Mouse (Mus musculus) forebrain, embryonic 13.5 days (tissue): ENCODE data around the gene E130208F15Rik. TPM values are rescaled to one million over a fixed set of nuclear protein-coding genes. Genes with fewer than 3 reads are reported as not detected.

Source experiments
- ATAC-seq: fragments of 200-750 bp; cut with Nextera tagmentation; 2 replicates; pipeline ENCODE4 v1.8.0; 2017
- H3K27ac ChIP-seq: fragments of 300-500 bp; sonication (generic); 2 replicates; pipeline ENCODE4 v1.5.1; 2015; ENCODE audit warnings: inconsistent platforms, mild to moderate bottlenecking, moderate library complexity
- H3K27me3 ChIP-seq: fragments of 300-500 bp; sonication (generic); 2 replicates; pipeline ENCODE4 v1.6.1; 2015; ENCODE audit warnings: mild to moderate bottlenecking, inconsistent platforms
- H3K36me3 ChIP-seq: fragments of 300-500 bp; sonication (generic); 2 replicates; pipeline ENCODE4 v1.6.1; 2015; ENCODE audit warnings: mild to moderate bottlenecking, inconsistent platforms; ENCODE audit not compliant: poor library complexity, severe bottlenecking
- H3K4me1 ChIP-seq: fragments of 300-500 bp; sonication (generic); 2 replicates; pipeline ENCODE4 v1.6.1; 2015; ENCODE audit warnings: inconsistent platforms
- H3K4me2 ChIP-seq: fragments of 300-500 bp; sonication (generic); 2 replicates; pipeline ENCODE4 v1.6.1; 2015; ENCODE audit warnings: inconsistent platforms, mild to moderate bottlenecking, moderate library complexity
- H3K4me3 ChIP-seq: fragments of 300-500 bp; sonication (generic); 2 replicates; pipeline ENCODE4 v1.5.1; 2015; ENCODE audit warnings: mild to moderate bottlenecking, inconsistent platforms
- H3K9ac ChIP-seq: fragments of 300-500 bp; sonication (generic); 2 replicates; pipeline ENCODE4 v1.6.1; 2015; ENCODE audit warnings: mild to moderate bottlenecking, inconsistent platforms
- H3K9me3 ChIP-seq: fragments of 300-500 bp; sonication (generic); replicated peaks from 2 replicates; pipeline ENCODE4 v1.6.1; 2016; ENCODE audit warnings: inconsistent platforms
- WGBS: fragments of 180-500 bp; shearing (Covaris S2); methylation state at CpG from one replicate; pipeline ENCODE4 v1.1.7; 2015; 5-methylcytosine and 5-hydroxymethylcytosine counted together
- polyA plus RNA-seq: library from polyadenylated mRNA; unstranded; fragments of >200 nt; fragmentation: Nextera tagmentation; extraction: Ambion mirVana; gene quantifications from 2 replicates; pipeline ENCODE4 v1.2.1, GENCODE M21; 2015

E130208F15Rik gene
- polyA plus RNA-seq, 1 experiment from 2014 or later = not detected

DNA sequence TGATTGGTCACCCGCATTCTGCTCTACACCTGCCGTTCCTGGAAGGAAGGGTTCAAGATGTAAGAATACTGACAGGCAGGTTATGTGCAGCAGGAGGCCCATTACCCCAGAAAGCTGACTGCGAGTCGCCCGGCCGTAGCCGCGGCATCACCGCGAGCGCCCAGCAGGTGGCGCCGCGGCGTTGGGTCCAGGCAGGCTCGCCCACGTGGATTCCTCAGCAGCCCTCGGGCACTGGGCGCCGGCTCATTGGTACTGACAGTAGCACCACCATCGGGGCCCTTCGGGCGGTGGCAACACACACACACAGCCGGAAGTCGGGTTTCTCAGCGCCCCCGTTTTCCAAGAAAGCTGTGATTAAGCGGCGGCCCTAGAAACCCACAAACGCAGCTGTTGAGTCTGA lies 26.3 kb downstream of the E130208F15Rik start:
- 2% methylated on average over 30 of the region's 30 CpGs for WGBS
- no peak overlapping the region; the same call in 1 of the 2 replicates for H3K4me3 ChIP-seq
- H3K36me3 ChIP-seq = no peaks in the 10 kb centered on the region
- H3K27ac ChIP-seq = no peak overlapping the region
- H3K27me3 ChIP-seq = peaks cover 50% of the 10 kb centered on the region
- peak overlapping the region; percentile 26; the same call in 1 of the 2 replicates for H3K9ac ChIP-seq
- no peaks in the 10 kb centered on the region for H3K9me3 ChIP-seq
- H3K4me2 ChIP-seq = peak overlapping the region; percentile 45
- 0 out of 2 replicates have a peak, but pooled peaks cover 6% of the 10 kb centered on the region for H3K4me1 ChIP-seq
- peak; percentile 70 for ATAC-seq

DNA sequence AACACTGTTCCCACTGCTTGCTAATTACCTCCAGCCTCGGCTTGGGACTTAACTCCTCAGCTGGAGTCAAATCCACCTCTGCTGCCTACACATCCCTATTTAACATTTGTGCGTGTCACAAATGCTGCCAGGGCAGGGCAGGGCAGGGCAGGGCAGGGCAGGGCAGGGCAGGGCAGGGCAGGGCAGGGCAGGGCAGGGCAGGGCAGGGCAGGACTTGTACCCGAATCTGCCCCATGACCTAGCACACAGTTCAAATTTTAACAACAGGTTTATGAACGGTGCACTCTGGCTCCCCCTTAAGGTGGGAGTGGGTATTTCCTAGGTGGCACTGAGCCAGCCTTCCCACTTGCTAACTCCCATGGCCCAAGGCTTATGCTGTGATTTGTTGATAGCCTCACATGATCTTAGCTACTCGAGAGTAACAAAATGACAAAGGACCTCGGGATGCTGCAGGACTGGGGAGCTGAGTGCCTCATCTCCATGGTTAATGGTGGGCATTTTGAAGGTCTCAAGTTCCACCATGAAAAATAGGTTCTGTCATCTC lies 31.8 kb downstream of the E130208F15Rik start:
- Histone ChIP-seq H3K4me2 (no peak overlapping the region), H3K9me3 (no peaks in the 10 kb centered on the region), H3K27me3 (peaks cover 16% of the 10 kb centered on the region), H3K27ac (no peak overlapping the region), H3K4me1 (peaks cover 12% of the 10 kb centered on the region; the same call in 1 of the 2 replicates), H3K9ac (no peak overlapping the region), H3K36me3 (peaks cover 31% of the 10 kb centered on the region), H3K4me3 (no peak overlapping the region)
- ATAC-seq = peak; percentile 58; the same call in 1 of the 2 replicates
- 18% methylated on average over 6 of the region's 6 CpGs for WGBS

DNA sequence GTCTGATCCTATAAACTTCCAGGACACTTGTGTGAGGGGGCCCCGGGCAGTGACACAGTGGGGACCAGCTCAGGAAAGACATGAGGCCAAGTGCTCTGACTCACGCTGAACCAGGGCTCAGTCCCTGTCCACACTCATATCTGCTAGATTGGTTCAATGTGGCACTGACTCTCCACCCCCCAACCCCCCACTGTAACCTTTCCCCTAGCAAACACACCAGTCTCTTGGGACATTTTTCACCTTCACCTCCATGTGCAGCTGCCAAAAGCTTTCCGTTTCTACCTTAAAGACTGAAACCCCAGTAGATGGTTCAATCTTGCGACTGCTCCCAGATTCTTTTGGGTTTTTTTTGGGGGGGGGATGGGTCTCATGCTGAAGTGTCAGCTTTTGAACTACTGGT lies 32.5 kb downstream of the E130208F15Rik start:
- no peak for ATAC-seq
- no peaks in the 10 kb centered on the region for H3K9me3 ChIP-seq

DNA sequence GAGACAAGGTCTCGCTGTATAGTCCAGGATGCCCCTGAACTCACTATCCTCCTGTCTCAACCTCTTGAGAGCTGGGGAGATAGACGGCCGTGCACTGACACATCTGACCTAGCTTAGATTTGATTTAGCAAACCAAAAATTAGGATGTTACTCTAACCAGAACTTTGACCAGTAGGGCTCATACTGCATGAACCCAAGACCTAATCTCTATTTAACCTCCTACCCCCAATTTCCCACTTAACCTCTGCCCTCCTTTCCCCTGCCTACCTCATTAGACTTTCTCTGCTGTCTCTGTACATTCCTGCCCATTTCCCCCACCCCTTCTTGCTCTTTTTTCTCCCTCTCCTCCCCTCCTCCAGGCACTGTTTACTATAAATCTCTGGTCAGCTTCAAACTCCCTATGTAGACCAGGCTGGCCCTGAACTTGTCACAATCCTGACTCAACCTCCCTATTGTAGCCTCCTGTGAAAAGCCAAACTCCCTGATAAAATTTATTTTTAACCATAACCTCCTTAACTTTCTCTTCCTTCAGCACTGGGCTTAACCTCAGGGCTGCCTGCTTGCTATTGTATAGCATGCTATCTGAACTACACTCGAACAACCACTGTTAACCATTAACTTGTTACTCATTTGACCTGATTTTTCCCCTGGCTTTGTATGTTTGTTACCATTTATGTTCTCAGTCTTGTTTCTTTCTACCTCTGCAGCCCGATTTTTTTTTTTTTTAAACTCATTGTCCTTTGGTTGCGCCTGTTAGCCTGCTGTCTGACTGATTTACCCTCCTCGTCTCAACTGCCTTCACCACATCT lies 37.0 kb downstream of the E130208F15Rik start:
- 81% methylated on average over 7 of the region's 7 CpGs for WGBS
- Histone ChIP-seq H3K9me3 (no peaks in the 10 kb centered on the region), H3K9ac (no peak overlapping the region), H3K4me1 (peaks cover 49% of the 10 kb centered on the region), H3K4me3 (no peak overlapping the region), H3K27me3 (no peaks in the 10 kb centered on the region), H3K36me3 (peaks cover 51% of the 10 kb centered on the region), H3K4me2 (no peak overlapping the region), H3K27ac (no peak overlapping the region)
- no peak for ATAC-seq

More for the DNA sequence above, 32.5 kb downstream of the E130208F15Rik start:
- Histone ChIP-seq H3K27me3 (peaks cover 10% of the 10 kb centered on the region; the same call in 1 of the 2 replicates), H3K4me1 (peaks cover 14% of the 10 kb centered on the region), H3K27ac (no peak overlapping the region), H3K9ac (no peak overlapping the region), H3K4me3 (no peak overlapping the region), H3K36me3 (peaks cover 32% of the 10 kb centered on the region), H3K4me2 (no peak overlapping the region)
- whole genome bisulfite sequencing = 78% methylated on average over 4 of the region's 4 CpGs

DNA sequence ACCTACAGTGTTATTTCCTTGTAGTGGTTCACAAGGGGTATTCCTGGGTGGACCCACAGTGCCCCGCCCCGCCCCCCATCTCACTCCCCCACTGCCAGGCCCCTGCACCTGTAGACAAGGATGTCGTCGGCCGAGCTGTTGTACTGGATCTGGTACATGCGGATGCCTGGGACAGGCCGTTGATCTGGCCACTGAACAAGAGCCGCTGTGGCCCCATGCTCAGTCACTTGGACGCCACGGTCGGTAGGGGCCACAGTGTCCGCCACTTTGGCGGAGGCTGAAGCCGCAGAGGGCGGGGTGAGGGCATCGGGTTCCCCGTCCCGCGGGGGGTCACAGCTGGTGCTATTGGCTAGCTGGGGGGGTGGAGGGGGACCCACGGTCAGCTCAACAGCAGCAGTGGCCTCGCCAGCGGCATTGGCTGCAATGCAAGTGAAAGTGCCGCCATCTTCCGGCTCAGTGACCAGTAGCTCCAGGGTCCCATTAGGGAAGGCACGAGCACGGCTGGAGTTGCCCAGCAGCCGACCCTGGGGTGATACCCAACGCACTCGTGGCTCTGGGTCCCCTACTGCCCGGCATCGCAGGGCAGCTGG lies 37.8 kb downstream of the E130208F15Rik start:
- H3K27ac ChIP-seq = no peak overlapping the region
- peaks cover 47% of the 10 kb centered on the region for H3K4me1 ChIP-seq
- peaks cover 45% of the 10 kb centered on the region for H3K36me3 ChIP-seq
- H3K4me3 ChIP-seq = no peak overlapping the region
- H3K4me2 ChIP-seq = peak overlapping the region; percentile 2; the same call in 1 of the 2 replicates
- no peaks in the 10 kb centered on the region for H3K9me3 ChIP-seq
- peaks cover 4% of the 10 kb centered on the region for H3K27me3 ChIP-seq
- no peak for ATAC-seq
- H3K9ac ChIP-seq = no peak overlapping the region
- 91% methylated on average over 31 of the region's 31 CpGs for WGBS

DNA sequence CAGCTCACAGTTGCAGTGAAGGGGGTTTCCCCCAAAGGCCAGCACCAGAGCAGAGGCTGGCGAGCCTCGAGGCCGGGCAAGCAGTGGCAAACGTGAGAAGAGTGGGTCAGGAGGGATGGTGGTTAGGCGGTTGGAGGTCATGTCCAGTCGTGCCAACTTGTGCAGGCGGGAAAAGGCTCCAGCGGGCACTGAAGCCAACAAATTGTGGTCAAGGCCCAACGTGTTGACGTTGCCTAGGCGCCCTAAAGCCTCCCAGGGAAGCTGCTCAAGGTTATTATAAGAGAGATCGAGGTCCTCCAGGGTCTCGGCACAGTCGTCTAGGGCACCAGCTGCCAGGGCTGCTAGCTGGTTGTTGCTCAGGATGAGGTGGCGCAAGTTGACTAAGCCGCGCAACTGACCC lies 38.5 kb downstream of the E130208F15Rik start:
- H3K4me3 ChIP-seq = no peak overlapping the region
- H3K9me3 ChIP-seq = no peaks in the 10 kb centered on the region
- no peak overlapping the region for H3K27ac ChIP-seq
- H3K9ac ChIP-seq = no peak overlapping the region
- H3K4me1 ChIP-seq = peaks cover 47% of the 10 kb centered on the region
- peaks cover 41% of the 10 kb centered on the region for H3K36me3 ChIP-seq
- ATAC-seq = no peak
- 94% methylated on average over 17 of the region's 17 CpGs for WGBS
- peak overlapping the region; percentile 2; the same call in 1 of the 2 replicates for H3K4me2 ChIP-seq
- H3K27me3 ChIP-seq = peaks cover 8% of the 10 kb centered on the region

DNA sequence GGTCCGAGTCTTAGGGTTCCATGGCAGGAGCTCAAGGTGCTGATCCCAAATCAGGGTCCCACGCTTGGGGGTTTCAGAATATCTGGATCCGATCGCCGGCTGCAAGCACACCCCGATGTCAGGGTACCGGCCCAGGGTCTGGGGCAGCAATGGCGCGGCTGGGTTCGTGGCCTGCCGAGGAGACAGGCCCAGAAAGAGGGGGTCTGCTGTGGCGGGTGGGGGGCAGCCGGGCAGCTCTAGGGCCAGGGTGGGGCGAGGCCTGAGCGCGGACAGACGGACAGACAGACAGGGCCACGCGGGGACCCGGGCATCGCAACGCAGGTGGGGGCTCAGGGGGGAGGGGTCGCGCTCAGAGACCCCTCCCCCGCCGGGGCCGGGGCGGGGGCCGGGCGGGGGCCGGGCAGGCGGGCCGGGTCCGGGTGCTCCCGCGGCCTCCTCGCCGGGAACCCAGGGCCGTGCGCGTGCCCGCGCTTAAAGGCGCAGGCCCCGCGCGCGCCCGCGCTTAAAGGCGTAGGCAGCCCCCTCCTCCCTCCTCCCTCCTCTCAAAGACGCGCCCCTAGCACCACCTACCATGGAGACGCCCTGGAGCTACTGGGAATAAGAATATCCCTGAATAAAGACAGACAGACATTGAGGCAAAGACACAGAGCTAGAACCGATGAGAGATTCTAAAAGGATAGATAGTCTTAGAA lies 41.3 kb downstream of the E130208F15Rik start, which contains the start of gene Lrfn3:
Gene Lrfn3 (minus strand): TSS at position 121 of the 692 bp plus-strand sequence.
- peak; percentile 86 for ATAC-seq
- peaks cover 13% of the 10 kb centered on the region for H3K27me3 ChIP-seq
- H3K27ac ChIP-seq = peak within 1 kb of the TSS; percentile 31; the same call in 1 of the 2 replicates
- H3K4me3 ChIP-seq = peak within 1 kb of the TSS; percentile 70
- H3K9ac ChIP-seq = peak within 1 kb of the TSS; percentile 95
- H3K4me2 ChIP-seq = peak within 1 kb of the TSS; percentile 86
- H3K4me1 ChIP-seq = peaks cover 44% of the 10 kb centered on the region
- H3K36me3 ChIP-seq = peaks cover 20% of the 10 kb centered on the region
- no peaks in the 10 kb centered on the region for H3K9me3 ChIP-seq
- WGBS = 1% methylated on average over 36 of the region's 55 CpGs

DNA sequence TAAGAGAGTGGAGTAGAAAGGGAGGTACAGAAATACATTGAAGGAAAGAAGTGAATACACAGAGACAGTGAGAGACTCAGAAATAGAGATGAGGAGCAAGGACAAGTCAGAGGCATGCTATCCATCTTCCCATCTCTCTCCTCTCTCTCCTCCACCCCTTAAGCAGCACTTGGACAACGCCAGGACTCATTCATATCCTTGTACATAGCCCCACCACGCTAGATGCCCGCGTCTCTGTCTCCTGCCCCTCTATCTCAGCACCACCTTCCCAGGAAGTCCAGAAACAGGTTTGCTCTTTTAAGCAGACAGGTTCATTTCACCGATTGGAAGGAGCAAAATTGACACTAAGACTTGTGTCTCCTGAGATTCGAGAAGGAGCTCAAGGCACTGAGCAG lies 41.8 kb downstream of the E130208F15Rik start:
- Histone ChIP-seq H3K36me3 (peaks cover 20% of the 10 kb centered on the region), H3K4me3 (peak overlapping the region; percentile 70), H3K4me2 (peak overlapping the region; percentile 86), H3K9me3 (no peaks in the 10 kb centered on the region), H3K27ac (no peak overlapping the region), H3K9ac (peak overlapping the region; percentile 95), H3K27me3 (peaks cover 17% of the 10 kb centered on the region), H3K4me1 (peaks cover 40% of the 10 kb centered on the region)
- 63% methylated on average over 6 of the region's 6 CpGs for WGBS
- ATAC-seq = no peak; the same call in none of the 2 replicates

DNA sequence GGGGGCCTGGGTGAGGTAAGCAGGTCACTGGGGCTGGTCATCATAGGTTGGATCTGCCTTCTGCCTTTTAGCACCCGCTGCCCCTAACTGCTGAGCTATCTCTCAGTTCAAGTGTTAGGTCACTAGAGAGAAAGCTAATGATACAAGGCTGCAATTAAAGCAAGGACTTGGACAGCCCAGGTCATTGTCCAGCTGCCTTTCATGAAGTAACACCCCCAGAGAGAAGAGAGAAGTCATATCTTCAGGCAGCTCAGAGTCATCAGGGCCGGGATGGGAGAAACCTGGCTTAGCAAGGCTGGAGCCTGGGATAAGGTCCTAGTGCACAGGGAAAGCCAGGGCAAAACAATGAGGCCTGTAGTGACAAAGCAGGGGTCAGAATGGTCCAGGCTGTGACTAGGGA lies 45.9 kb downstream of the E130208F15Rik start:
- Histone ChIP-seq H3K36me3 (no peaks in the 10 kb centered on the region), H3K9ac (no peak overlapping the region), H3K4me1 (peaks cover 9% of the 10 kb centered on the region; the same call in 1 of the 2 replicates), H3K27me3 (peaks cover 17% of the 10 kb centered on the region), H3K4me2 (no peak overlapping the region), H3K27ac (no peak overlapping the region), H3K9me3 (no peaks in the 10 kb centered on the region), H3K4me3 (no peak overlapping the region)
- no peak for ATAC-seq
- WGBS = 83% methylated on average over 2 of the region's 2 CpGs
